Mouse (Mus musculus) embryonic facial prominence, embryonic 13.5 days (tissue): ENCODE data around the gene Rbmy. TPM values are rescaled to one million over a fixed set of nuclear protein-coding genes. Genes with fewer than 3 reads are reported as not detected.
"Not testable (repeated sequence)": the region's sequence is repeated elsewhere in the genome, so short reads cannot be mapped to it uniquely, and the experiment has no call there.

ENCODE experiments used
- ATAC-seq: fragments of 200-750 bp; cut with Nextera tagmentation; 2 replicates; pipeline ENCODE4 v1.8.0; 2017; ENCODE audit warnings: low read depth; ENCODE audit not compliant: insufficient number of reproducible peaks, insufficient read depth, low FRiP score, low TSS enrichment
- H3K27ac ChIP-seq: fragments of 300-500 bp; sonication (generic); 2 replicates; pipeline ENCODE4 v1.5.1; 2015; ENCODE audit warnings: moderate library complexity, mild to moderate bottlenecking, inconsistent platforms
- H3K27me3 ChIP-seq: fragments of 300-500 bp; sonication (generic); 2 replicates; pipeline ENCODE4 v1.6.1; 2015; ENCODE audit warnings: mild to moderate bottlenecking, inconsistent platforms
- H3K36me3 ChIP-seq: fragments of 300-500 bp; sonication (generic); 2 replicates; pipeline ENCODE4 v1.6.1; 2015; ENCODE audit warnings: mild to moderate bottlenecking, inconsistent platforms
- H3K4me1 ChIP-seq: fragments of 300-500 bp; sonication (generic); 2 replicates; pipeline ENCODE4 v1.6.1; 2015; ENCODE audit warnings: inconsistent platforms
- H3K4me2 ChIP-seq: fragments of 300-500 bp; sonication (generic); 2 replicates; pipeline ENCODE4 v1.6.1; 2015; ENCODE audit warnings: moderate library complexity, mild to moderate bottlenecking, inconsistent platforms
- H3K4me3 ChIP-seq: fragments of 300-500 bp; sonication (generic); 2 replicates; pipeline ENCODE4 v1.5.1; 2015; ENCODE audit warnings: mild to moderate bottlenecking, inconsistent platforms
- H3K9ac ChIP-seq: fragments of 300-500 bp; sonication (generic); 2 replicates; pipeline ENCODE4 v1.6.1; 2015; ENCODE audit warnings: mild to moderate bottlenecking, inconsistent platforms
- H3K9me3 ChIP-seq: fragments of 300-500 bp; sonication (generic); 2 replicates; pipeline ENCODE4 v1.6.1; 2016; ENCODE audit warnings: inconsistent platforms
- WGBS: fragments of 180-500 bp; shearing (Covaris S2); methylation state at CpG from one replicate; pipeline ENCODE4 v1.1.7; 2015; ENCODE audit warnings: mixed read lengths; 5-methylcytosine and 5-hydroxymethylcytosine counted together
- polyA plus RNA-seq: library from polyadenylated mRNA; unstranded; fragments of >200 nt; fragmentation: Nextera tagmentation; extraction: Ambion mirVana; gene quantifications from 2 replicates; pipeline ENCODE4 v1.2.1, GENCODE M21; 2015

Rbmy gene
- not detected in 2 replicates for polyA plus RNA-seq

DNA sequence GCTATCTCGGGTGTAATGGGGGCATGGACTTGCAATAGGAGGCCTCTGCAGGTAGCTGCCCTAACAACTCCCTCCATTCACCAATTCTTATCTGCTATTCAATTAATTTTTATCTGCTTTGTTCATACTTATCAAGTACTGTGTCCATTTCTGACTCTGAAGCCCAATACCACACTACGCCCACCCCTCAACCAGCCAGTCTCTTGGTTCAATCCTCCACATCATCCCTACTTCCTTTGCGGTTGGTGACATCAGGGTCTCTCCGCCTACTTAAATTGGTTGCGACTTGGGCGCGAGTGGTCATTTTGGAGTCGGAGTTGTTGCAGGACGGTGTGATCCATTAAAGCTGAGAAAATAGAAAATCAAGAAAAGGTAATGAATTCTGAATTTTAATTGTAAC lies at the start of gene Rbmy, which contains the start of gene Gm10256:
Gene Rbmy, plus strand, starts transcription at position 301 of the 400 bp plus-strand sequence.
Gene Gm10256, plus strand, starts transcription at position 320 of the 400 bp plus-strand sequence.
- H3K4me2 ChIP-seq, H3K27ac ChIP-seq, H3K4me3 ChIP-seq, H3K9me3 ChIP-seq, H3K27me3 ChIP-seq, H3K9ac ChIP-seq, ATAC-seq, H3K4me1 ChIP-seq, H3K36me3 ChIP-seq: not testable (repeated sequence)
- WGBS: no CpG with 5 or more reads among the region's 9 CpGs

DNA sequence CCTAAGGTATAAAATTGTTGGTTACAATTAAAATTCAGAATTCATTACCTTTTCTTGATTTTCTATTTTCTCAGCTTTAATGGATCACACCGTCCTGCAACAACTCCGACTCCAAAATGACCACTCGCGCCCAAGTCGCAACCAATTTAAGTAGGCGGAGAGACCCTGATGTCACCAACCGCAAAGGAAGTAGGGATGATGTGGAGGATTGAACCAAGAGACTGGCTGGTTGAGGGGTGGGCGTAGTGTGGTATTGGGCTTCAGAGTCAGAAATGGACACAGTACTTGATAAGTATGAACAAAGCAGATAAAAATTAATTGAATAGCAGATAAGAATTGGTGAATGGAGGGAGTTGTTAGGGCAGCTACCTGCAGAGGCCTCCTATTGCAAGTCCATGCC lies 34.4 kb upstream of the Rbmy start, which contains the start of gene Gm4064:
Gene Gm4064, minus strand, starts transcription at position 101 of the 400 bp plus-strand sequence.
- not testable (repeated sequence) for H3K9ac ChIP-seq, H3K4me2 ChIP-seq, H3K4me1 ChIP-seq, ATAC-seq, H3K36me3 ChIP-seq, H3K27me3 ChIP-seq, H3K4me3 ChIP-seq, H3K27ac ChIP-seq, H3K9me3 ChIP-seq
- WGBS: no CpG with 5 or more reads among the region's 8 CpGs

Other genes starting within 250 kb of the Rbmy start
- gene H2al2c, start 231.6 kb upstream of the Rbmy start, polyA plus RNA-seq: not detected in 2 replicates
- gene Sry, start 167.0 kb upstream of the Rbmy start, polyA plus RNA-seq: not detected in 2 replicates
- gene H2al2b, start 110.0 kb upstream of the Rbmy start, polyA plus RNA-seq: not detected in 2 replicates
- gene Gm4064, start 34.5 kb upstream of the Rbmy start, polyA plus RNA-seq: not detected in 2 replicates
- not detected in 2 replicates for gene Gm10256, start within 50 bp of the Rbmy start, polyA plus RNA-seq
- gene Gm10352, start 70.3 kb downstream of the Rbmy start, polyA plus RNA-seq: 0.18 TPM in 1 of 2 replicates, not detected in the other
- gene Gm29289, start 101.9 kb downstream of the Rbmy start, polyA plus RNA-seq: not detected in 2 replicates